Mouse (Mus musculus) embryonic facial prominence, embryonic 12.5 days (tissue): ENCODE measurements around the gene Cluh. TPM values are rescaled to one million over a fixed set of nuclear protein-coding genes. Genes with fewer than 3 reads are reported as not detected.

Experiments
- ATAC-seq: fragments of 200-750 bp; cut with Nextera tagmentation; 2 replicates; pipeline ENCODE4 v1.8.0; 2017; ENCODE audit not compliant: insufficient number of reproducible peaks, insufficient read depth, low FRiP score, low TSS enrichment
- H3K27ac ChIP-seq: fragments of 300-500 bp; sonication (generic); 2 replicates; pipeline ENCODE4 v1.5.1; 2016; ENCODE audit warnings: mild to moderate bottlenecking
- H3K27me3 ChIP-seq: fragments of 300-500 bp; sonication (generic); 2 replicates; pipeline ENCODE4 v1.6.1; 2016; ENCODE audit warnings: mild to moderate bottlenecking, moderate library complexity
- H3K36me3 ChIP-seq: fragments of 300-500 bp; sonication (generic); 2 replicates; pipeline ENCODE4 v1.6.1; 2016; ENCODE audit warnings: mild to moderate bottlenecking
- H3K4me1 ChIP-seq: fragments of 300-500 bp; sonication (generic); 2 replicates; pipeline ENCODE4 v1.6.1; 2016
- H3K4me2 ChIP-seq: fragments of 300-500 bp; sonication (generic); replicated peaks from 2 replicates; pipeline ENCODE4 v1.6.1; 2016; ENCODE audit warnings: mild to moderate bottlenecking, moderate library complexity
- H3K4me3 ChIP-seq: fragments of 300-500 bp; sonication (generic); 2 replicates; pipeline ENCODE4 v1.5.1; 2016; ENCODE audit warnings: mild to moderate bottlenecking
- H3K9ac ChIP-seq: fragments of 300-500 bp; sonication (generic); 2 replicates; pipeline ENCODE4 v1.6.1; 2016; ENCODE audit warnings: mild to moderate bottlenecking, moderate library complexity
- H3K9me3 ChIP-seq: fragments of 300-500 bp; sonication (generic); 2 replicates; pipeline ENCODE4 v1.6.1; 2016; ENCODE audit warnings: mild to moderate bottlenecking, moderate library complexity
- WGBS: fragments of 180-500 bp; shearing (Covaris S2); methylation state at CpG from one replicate; pipeline ENCODE4 v1.1.7; 2016; 5-methylcytosine and 5-hydroxymethylcytosine counted together
- polyA plus RNA-seq: library from polyadenylated mRNA; unstranded; fragments of >200 nt; fragmentation: Nextera tagmentation; extraction: Ambion mirVana; gene quantifications from 2 replicates; pipeline ENCODE4 v1.2.1, GENCODE M21; 2016

Cluh gene
- polyA plus RNA-seq, 1 experiment from 2014 or later = 24.4 TPM

GRCm38 (mm10) chr11:74625333-74625732, 24.0 kb upstream of the Cluh start:
- Histone ChIP-seq H3K4me3 (no peak overlapping the region), H3K4me1 (no peaks in the 10 kb centered on the region), H3K9me3 (no peaks in the 10 kb centered on the region), H3K36me3 (no peaks in the 10 kb centered on the region), H3K27me3 (peaks cover 11% of the 10 kb centered on the region), H3K4me2 (no peak overlapping the region), H3K27ac (no peak overlapping the region), H3K9ac (no peak overlapping the region)
- no peak for ATAC-seq

DNA sequence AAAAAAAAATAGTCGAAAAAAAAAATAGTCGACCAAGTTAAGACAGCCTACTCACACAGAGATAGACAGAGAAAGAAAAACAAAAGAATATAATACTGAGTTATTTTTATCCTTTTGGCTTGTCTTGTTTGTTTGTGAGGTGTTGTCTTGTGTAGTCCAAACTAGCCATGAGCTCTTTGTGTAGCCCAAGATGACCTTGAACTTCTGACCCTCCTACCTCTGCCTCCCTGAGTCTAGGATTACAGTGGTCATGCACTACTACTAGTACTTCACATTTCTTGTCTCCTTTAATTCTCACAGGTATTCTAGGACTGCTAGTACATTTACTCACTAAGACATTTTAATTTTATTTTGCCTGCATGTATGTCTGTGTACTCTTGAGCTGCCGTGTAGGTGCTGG, 21.8 kb upstream of the Cluh start:
- 58% methylated on average over 3 of the region's 3 CpGs for WGBS
- H3K4me2 ChIP-seq = no peak overlapping the region
- H3K9ac ChIP-seq = no peak overlapping the region
- no peak overlapping the region for H3K4me3 ChIP-seq
- no peaks in the 10 kb centered on the region for H3K9me3 ChIP-seq
- ATAC-seq = no peak
- no peaks in the 10 kb centered on the region for H3K4me1 ChIP-seq
- no peak overlapping the region for H3K27ac ChIP-seq
- no peaks in the 10 kb centered on the region for H3K36me3 ChIP-seq
- no peaks in the 10 kb centered on the region for H3K27me3 ChIP-seq

DNA sequence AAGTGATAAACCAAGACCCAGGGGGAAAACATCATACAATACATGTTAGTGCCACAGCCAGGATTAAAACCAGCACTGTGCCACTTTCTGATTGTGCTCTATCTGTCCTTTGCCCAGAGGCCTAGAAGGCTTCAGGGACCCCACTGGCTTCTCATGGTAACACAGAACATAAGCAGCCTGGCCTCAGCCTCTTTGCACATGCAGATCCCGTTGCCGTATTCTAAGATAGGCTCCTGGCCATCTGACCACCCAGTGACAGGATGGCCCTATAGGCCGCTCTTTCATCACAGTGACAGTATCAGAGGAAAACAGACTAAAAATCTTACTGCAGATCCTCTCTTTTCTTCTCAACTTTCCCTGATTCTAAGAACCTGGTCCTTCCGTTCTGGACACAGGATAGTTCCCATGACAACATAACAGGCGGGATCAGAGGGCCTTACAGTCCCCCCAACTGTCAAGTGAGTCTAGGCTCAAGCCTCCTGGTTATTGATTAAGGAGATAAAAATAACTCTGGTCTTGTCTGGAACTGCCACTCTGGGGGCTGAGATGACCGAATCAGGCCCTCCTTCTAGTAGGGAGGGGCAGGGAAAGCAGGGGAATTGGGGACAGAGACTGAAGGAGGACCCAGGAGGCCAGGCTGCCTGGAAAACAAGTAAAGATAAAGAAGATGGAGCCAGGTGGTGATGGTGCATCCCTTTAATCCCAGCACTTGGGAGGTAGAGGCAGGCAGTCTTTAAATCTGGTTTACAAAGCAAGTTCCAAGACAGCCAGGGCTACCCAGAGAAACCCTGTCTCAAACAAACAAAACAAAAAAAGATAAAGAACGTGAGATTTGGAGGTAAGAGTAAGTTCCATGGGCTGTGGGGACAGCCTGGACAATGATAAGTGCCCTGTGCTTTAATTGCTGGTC, 17.2 kb upstream of the Cluh start:
- no peaks in the 10 kb centered on the region for H3K9me3 ChIP-seq
- no peak overlapping the region for H3K27ac ChIP-seq
- WGBS = 68% methylated on average over 7 of the region's 7 CpGs
- H3K4me1 ChIP-seq = 0 out of 2 replicates have a peak, but pooled peaks cover 1% of the 10 kb centered on the region
- H3K4me2 ChIP-seq = no peak overlapping the region
- H3K27me3 ChIP-seq = no peaks in the 10 kb centered on the region
- no peak overlapping the region for H3K9ac ChIP-seq
- no peak overlapping the region for H3K4me3 ChIP-seq
- ATAC-seq = no peak
- no peaks in the 10 kb centered on the region for H3K36me3 ChIP-seq

DNA sequence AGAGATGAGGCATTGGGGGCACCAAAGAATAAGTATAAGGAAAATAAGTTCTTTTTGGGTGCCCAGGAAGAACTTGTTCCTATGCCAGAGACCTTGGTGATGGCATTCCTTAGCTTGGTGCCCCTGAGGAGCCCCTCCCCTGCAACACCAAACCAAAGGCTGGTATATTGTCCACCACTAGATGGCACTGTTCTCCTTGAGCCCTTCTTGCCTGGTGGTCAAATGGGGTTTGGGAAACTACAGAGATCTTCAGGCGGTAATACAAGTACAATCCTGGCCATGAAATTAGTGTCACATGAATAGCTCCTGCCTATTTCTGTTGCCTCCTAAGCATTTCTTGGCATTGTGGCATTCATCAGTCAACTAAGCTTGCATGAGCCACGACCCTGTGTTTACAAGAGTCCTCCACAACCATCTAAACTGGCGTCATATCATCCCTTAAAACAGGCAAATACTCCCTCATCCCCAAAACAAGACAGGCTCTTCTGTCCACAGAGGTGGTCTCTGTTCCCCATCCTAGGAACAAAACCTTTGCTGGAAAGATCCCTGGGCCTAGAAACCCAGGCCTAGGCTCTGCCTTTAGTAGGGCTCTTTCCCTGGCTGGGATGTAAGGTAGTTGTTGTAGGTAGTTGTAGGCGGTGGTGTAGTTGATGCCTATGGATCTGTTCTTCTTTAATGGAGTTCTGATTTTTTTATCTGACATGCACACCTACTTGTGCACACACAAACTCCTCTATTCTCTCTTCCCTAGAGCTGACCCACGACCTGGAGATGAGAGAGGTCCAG, 14.6 kb upstream of the Cluh start:
- H3K4me2 ChIP-seq = no peak overlapping the region
- WGBS = 65% methylated on average over 5 of the region's 5 CpGs
- H3K4me3 ChIP-seq = no peak overlapping the region
- no peak overlapping the region for H3K27ac ChIP-seq
- H3K27me3 ChIP-seq = 0 out of 2 replicates have a peak, but pooled peaks cover 3% of the 10 kb centered on the region
- H3K9me3 ChIP-seq = no peaks in the 10 kb centered on the region
- no peak overlapping the region for H3K9ac ChIP-seq
- peaks cover 14% of the 10 kb centered on the region; the same call in 1 of the 2 replicates for H3K4me1 ChIP-seq
- ATAC-seq = no peak
- H3K36me3 ChIP-seq = no peaks in the 10 kb centered on the region

DNA sequence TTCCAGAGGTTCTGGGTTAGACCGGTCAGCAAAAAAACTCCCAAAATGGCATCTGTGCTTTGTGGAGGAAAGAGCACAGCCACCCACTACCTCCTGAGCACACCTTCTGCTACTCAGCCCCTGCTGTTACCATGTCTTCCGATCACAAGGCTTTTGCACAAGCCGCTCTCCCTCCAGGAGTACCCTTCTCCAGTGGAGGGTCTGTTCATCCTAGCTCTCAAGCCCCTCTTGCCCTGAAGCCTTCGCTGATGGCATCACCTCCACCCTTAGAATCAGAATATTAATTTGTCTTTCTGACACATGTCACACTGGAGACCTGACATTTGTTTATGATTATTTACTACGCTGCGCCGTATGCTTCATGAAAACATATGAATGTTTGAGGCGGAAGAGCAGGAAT, 11.8 kb upstream of the Cluh start:
- Histone ChIP-seq H3K4me1 (peaks cover 14% of the 10 kb centered on the region; the same call in 1 of the 2 replicates), H3K4me2 (peak overlapping the region; percentile 85), H3K27ac (no peak overlapping the region), H3K4me3 (peak overlapping the region; percentile 71), H3K36me3 (no peaks in the 10 kb centered on the region), H3K9me3 (no peaks in the 10 kb centered on the region), H3K27me3 (0 out of 2 replicates have a peak, but pooled peaks cover 9% of the 10 kb centered on the region), H3K9ac (peak overlapping the region; percentile 79)
- no peak for ATAC-seq
- 21% methylated on average over 8 of the region's 8 CpGs for WGBS

GRCm38 (mm10) chr11:74637971-74638790, 11.1 kb upstream of the Cluh start:
- H3K4me3 ChIP-seq = peak overlapping the region; percentile 71
- peak overlapping the region; percentile 79 for H3K9ac ChIP-seq
- H3K27ac ChIP-seq = peak overlapping the region; percentile 81
- no peaks in the 10 kb centered on the region for H3K36me3 ChIP-seq
- H3K9me3 ChIP-seq = no peaks in the 10 kb centered on the region
- H3K4me1 ChIP-seq = peaks cover 14% of the 10 kb centered on the region; the same call in 1 of the 2 replicates
- peak; percentile 81 for ATAC-seq
- 0 out of 2 replicates have a peak, but pooled peaks cover 9% of the 10 kb centered on the region for H3K27me3 ChIP-seq
- under 1% methylated on average over 79 of the region's 86 CpGs for WGBS
- peak overlapping the region; percentile 85 for H3K4me2 ChIP-seq

- 11% methylated on average over 9 of the region's 9 CpGs for WGBS
- peak overlapping the region; percentile 81 for H3K27ac ChIP-seq
- peak overlapping the region; percentile 79 for H3K9ac ChIP-seq
- peak overlapping the region; percentile 85 for H3K4me2 ChIP-seq
- peak; percentile 35; the same call in 1 of the 2 replicates for ATAC-seq
- H3K4me3 ChIP-seq = peak overlapping the region; percentile 71
- no peaks in the 10 kb centered on the region for H3K9me3 ChIP-seq
- peaks cover 14% of the 10 kb centered on the region; the same call in 1 of the 2 replicates for H3K4me1 ChIP-seq
- H3K36me3 ChIP-seq = no peaks in the 10 kb centered on the region
- 0 out of 2 replicates have a peak, but pooled peaks cover 9% of the 10 kb centered on the region for H3K27me3 ChIP-seq
Measured at GRCm38 (mm10) chr11:74638791-74639411, 10.4 kb upstream of the Cluh start.

DNA sequence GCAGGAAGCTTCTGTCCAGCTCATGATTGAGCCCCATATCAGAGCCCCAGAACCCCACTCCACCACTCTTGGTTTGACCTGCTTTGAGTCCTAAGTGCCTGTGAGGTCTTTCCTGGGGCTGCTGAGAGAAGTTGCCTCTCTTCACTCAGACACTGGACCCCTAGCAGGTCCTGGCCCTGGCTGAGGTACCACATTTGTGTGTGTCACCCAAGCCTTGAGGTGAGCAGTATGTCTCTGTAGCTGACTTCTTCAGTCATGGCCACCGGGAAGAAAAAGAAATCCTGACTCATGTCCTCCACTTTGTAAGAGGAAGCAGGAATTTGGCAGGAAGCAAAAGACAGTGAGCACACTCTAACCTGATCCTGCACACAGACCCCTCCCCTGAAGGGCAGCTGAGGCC, 9.7 kb upstream of the Cluh start:
- Histone ChIP-seq H3K27me3 (0 out of 2 replicates have a peak, but pooled peaks cover 9% of the 10 kb centered on the region), H3K9me3 (no peaks in the 10 kb centered on the region), H3K4me1 (peaks cover 14% of the 10 kb centered on the region; the same call in 1 of the 2 replicates), H3K27ac (no peak overlapping the region), H3K36me3 (no peaks in the 10 kb centered on the region), H3K9ac (no peak overlapping the region), H3K4me3 (no peak overlapping the region), H3K4me2 (no peak overlapping the region)
- 76% methylated on average over 1 of the region's 1 CpGs for WGBS
- no peak for ATAC-seq

- WGBS = 88% methylated on average over 1 of the region's 1 CpGs
- Histone ChIP-seq H3K36me3 (no peaks in the 10 kb centered on the region), H3K4me1 (peaks cover 21% of the 10 kb centered on the region), H3K27ac (no peak overlapping the region), H3K4me3 (no peak overlapping the region), H3K4me2 (no peak overlapping the region), H3K9ac (no peak overlapping the region), H3K9me3 (no peaks in the 10 kb centered on the region), H3K27me3 (no peaks in the 10 kb centered on the region)
- no peak for ATAC-seq
Measured at GRCm38 (mm10) chr11:74647966-74648365, 1.3 kb upstream of the Cluh start.

GRCm38 (mm10) chr11:74648676-74649075, 619 bp upstream of the Cluh start:
- no peaks in the 10 kb centered on the region for H3K27me3 ChIP-seq
- H3K9ac ChIP-seq = peak overlapping the region; percentile 84
- peak overlapping the region; percentile 63 for H3K27ac ChIP-seq
- 14% methylated on average over 1 of the region's 1 CpGs for WGBS
- no peaks in the 10 kb centered on the region for H3K9me3 ChIP-seq
- peak overlapping the region; percentile 94 for H3K4me2 ChIP-seq
- peak overlapping the region; percentile 98 for H3K4me3 ChIP-seq
- no peaks in the 10 kb centered on the region for H3K36me3 ChIP-seq
- peaks cover 23% of the 10 kb centered on the region for H3K4me1 ChIP-seq
- no peak for ATAC-seq
